In genomic region chr15:95390347-95390746, GRCm38 (mm10) we compare ENCODE assay signal across 28 mouse cellular contexts.
"Had no signal": no experiment of that assay in that cellular context is flagged by ENCODE, and none has a peak within 500 bp of the region (broad histone marks: within the 10 kb centered on the region; RNA-seq: fewer than 3 reads in every experiment).

No protein-coding gene starts in this region.

- H3K9me3 ChIP-seq: heart, embryonic 13.5 days; heart, embryonic 15.5 days; hindbrain, embryonic 13.5 days; hindbrain, embryonic 15.5 days; kidney, embryonic 15.5 days; limb, embryonic 13.5 days; limb, embryonic 15.5 days; liver, embryonic 12.5 days had no signal

- H3K9ac ChIP-seq: heart, embryonic 13.5 days; heart, embryonic 15.5 days; hindbrain, embryonic 13.5 days; hindbrain, embryonic 15.5 days; kidney, embryonic 15.5 days; limb, embryonic 13.5 days; limb, embryonic 15.5 days; liver, embryonic 12.5 days; liver, embryonic 14.5 days had no signal

- H3K27me3 ChIP-seq: heart, embryonic 13.5 days; heart, embryonic 15.5 days; hindbrain, embryonic 13.5 days; hindbrain, embryonic 15.5 days; kidney, embryonic 15.5 days; limb, embryonic 13.5 days; limb, embryonic 15.5 days; liver, embryonic 12.5 days had no signal

- H3K4me2 ChIP-seq: heart, embryonic 11.5 days; heart, embryonic 13.5 days; heart, embryonic 15.5 days; hindbrain, embryonic 13.5 days; hindbrain, embryonic 15.5 days; kidney, embryonic 15.5 days; limb, embryonic 13.5 days; limb, embryonic 15.5 days; liver, embryonic 12.5 days had no signal

- H3K4me3 ChIP-seq: heart, adult 2 months; heart, embryonic 13.5 days; heart, embryonic 15.5 days; hindbrain, embryonic 13.5 days; hindbrain, embryonic 15.5 days; kidney, embryonic 15.5 days; limb, embryonic 13.5 days; limb, embryonic 15.5 days; liver, embryonic 12.5 days had no signal

- ATAC-seq: hindbrain, postnatal 0 days; intestine, embryonic 16.5 days; liver, embryonic 12.5 days had no signal

- H3K27ac ChIP-seq: heart, adult 2 months; heart, embryonic 13.5 days; heart, embryonic 15.5 days; hindbrain, embryonic 13.5 days; hindbrain, embryonic 15.5 days; hindbrain, postnatal 0 days; kidney, embryonic 15.5 days; kidney, postnatal 0 days; limb, embryonic 13.5 days; limb, embryonic 15.5 days; liver, embryonic 12.5 days; liver, embryonic 14.5 days had no signal

- DNase-seq: gastrocnemius, postnatal 14 days; gastrocnemius, postnatal 36 days; heart, adult 11 months; heart, adult 2 months; heart, postnatal 14 days; heart, postnatal 36 days; kidney, adult 11 months; kidney, adult 2 months; kidney, adult 9 months; kidney, postnatal 14 days; kidney, postnatal 36 days; layer of hippocampus, adult 9-11 months; layer of hippocampus, postnatal 36 days; left cerebral cortex, postnatal 4 days; lung, adult 18-20 months had no signal

- H3K36me3 ChIP-seq: heart, embryonic 13.5 days; heart, embryonic 15.5 days; hindbrain, embryonic 13.5 days; hindbrain, embryonic 15.5 days; kidney, embryonic 15.5 days; limb, embryonic 13.5 days; limb, embryonic 15.5 days; liver, embryonic 12.5 days had no signal

- H3K4me1 ChIP-seq: heart, embryonic 13.5 days; heart, embryonic 15.5 days; hindbrain, embryonic 15.5 days; kidney, embryonic 15.5 days; limb, embryonic 13.5 days; limb, embryonic 15.5 days; liver, embryonic 12.5 days had no signal
